12 mouse cellular contexts compared by ENCODE assay signal in genomic region chr1:21266766-21267165, GRCm38 (mm10). TPM values are rescaled to one million over a fixed set of nuclear protein-coding genes. Genes with fewer than 3 reads are reported as not detected.
"Had no signal": no experiment of that assay in that cellular context is flagged by ENCODE, and none has a peak within 500 bp of the region (broad histone marks: within the 10 kb centered on the region; RNA-seq: fewer than 3 reads in every experiment).

No protein-coding gene starts in this region.

- H3K27ac ChIP-seq: limb, embryonic 13.5 days; liver, embryonic 14.5 days; midbrain, embryonic 12.5 days; neural tube, embryonic 13.5 days had no signal

- H3K4me3 ChIP-seq: limb, embryonic 13.5 days; midbrain, embryonic 12.5 days; neural tube, embryonic 13.5 days had no signal

- DNase-seq: kidney, postnatal 25 days; layer of hippocampus, adult 9-11 months; left cerebral cortex, postnatal 4 days; lung, adult 18-20 months; retina, postnatal 1 day; thymus, postnatal 4 days had no signal

- ATAC-seq: midbrain, embryonic 16.5 days had no signal

- H3K27me3 ChIP-seq: limb, embryonic 13.5 days; midbrain, embryonic 12.5 days had no signal

RNA-seq across cellular contexts. Expression of gene Gsta3, which starts 26.4 kb away (rescaled TPM):
- total RNA-seq: megakaryocyte-erythroid progenitor cell, adult 5-6 weeks had no signal
